Mouse (Mus musculus) retina, adult 2 months (tissue): Measurements from ENCODE around the gene Gm28308.

ENCODE experiments used
- DNase-seq: peaks from one replicate; pipeline ENCODE4 v3.0.0-alpha.2; 2012; ENCODE audit warnings: low read depth, low spot score

Gm28308 gene

GRCm38 (mm10) chr6:52213119-52213986 lies at the start of gene Gm28308, which contains the start of gene Hoxa3:
Gene Gm28308, minus strand, starts transcription at chr6:52213339.
Gene Hoxa3, minus strand, starts transcription at chr6:52213336.
- DNase-seq: no peak

GRCm38 (mm10) chr6:52262463-52263320 lies 49.6 kb upstream of the Gm28308 start:
- no peak for DNase-seq

GRCm38 (mm10) chr6:52261751-52262462 lies 48.8 kb upstream of the Gm28308 start:
- DNase-seq: no peak

- DNase-seq: no peak
Measured at GRCm38 (mm10) chr6:52260654-52261575, 47.8 kb upstream of the Gm28308 start, which contains the start of gene Hoxa13. Gene Hoxa13, minus strand, starts transcription at chr6:52260880.

- no peak for DNase-seq
Measured at GRCm38 (mm10) chr6:52259811-52260261, 46.7 kb upstream of the Gm28308 start.

GRCm38 (mm10) chr6:52259081-52259790 lies 46.1 kb upstream of the Gm28308 start:
- DNase-seq: no peak

- peak; percentile 53 for DNase-seq
Measured at GRCm38 (mm10) chr6:52256956-52257355, 43.8 kb upstream of the Gm28308 start.

- no peak for DNase-seq
Measured at GRCm38 (mm10) chr6:52253511-52254500, 40.7 kb upstream of the Gm28308 start.

GRCm38 (mm10) chr6:52252775-52253376 lies 39.7 kb upstream of the Gm28308 start:
- DNase-seq: no peak

GRCm38 (mm10) chr6:52252016-52252774 lies 39.1 kb upstream of the Gm28308 start:
- DNase-seq: no peak

GRCm38 (mm10) chr6:52251177-52251879 lies 38.2 kb upstream of the Gm28308 start:
- no peak for DNase-seq

- no peak for DNase-seq
Measured at GRCm38 (mm10) chr6:52249826-52250225, 36.7 kb upstream of the Gm28308 start.

- DNase-seq: no peak
Measured at GRCm38 (mm10) chr6:52249415-52249738, 36.2 kb upstream of the Gm28308 start.

GRCm38 (mm10) chr6:52248638-52249414 lies 35.7 kb upstream of the Gm28308 start:
- no peak for DNase-seq

- no peak for DNase-seq
Measured at GRCm38 (mm10) chr6:52247766-52248637, 34.9 kb upstream of the Gm28308 start.
